ENCODE assay signal across 26 mouse cellular contexts in genomic region chr11:114202486-114202885, GRCm38 (mm10).
A peak's percentile ranks its signal among the peaks of the same experiment; 100 is the strongest.
DNase-seq lines count a peak whose midpoint lies in the region; ATAC-seq and TF ChIP-seq lines count a peak whose summit lies in the region.
"Had no signal": no experiment of that assay in that cellular context is flagged by ENCODE, and none has a peak within 500 bp of the region (broad histone marks: within the 10 kb centered on the region; RNA-seq: fewer than 3 reads in every experiment).

No protein-coding gene starts in this region.

- H3K4me1 ChIP-seq in embryonic facial prominence, embryonic 14.5 days (ENCODE audit: control insufficient read depth, insufficient read depth, low read length) = peaks cover 14% of the 10 kb centered on the region
- peaks cover 18% of the 10 kb centered on the region for H3K4me1 ChIP-seq in embryonic facial prominence, embryonic 10.5 days
- H3K4me1 ChIP-seq in testis, adult 2 months (ENCODE audit: control insufficient read depth, insufficient read depth, low read length) = peaks cover 15% of the 10 kb centered on the region
- peaks cover 14% of the 10 kb centered on the region for H3K4me1 ChIP-seq in hindbrain, embryonic 12.5 days

- no peak overlapping the region for H3K9ac ChIP-seq in embryonic facial prominence, embryonic 14.5 days (ENCODE audit: low read depth, low read length)
- H3K9ac ChIP-seq in hindbrain, embryonic 12.5 days = no peak overlapping the region
- H3K9ac ChIP-seq: embryonic facial prominence, embryonic 15.5 days; forebrain, embryonic 12.5 days; hindbrain, embryonic 13.5 days; intestine, embryonic 15.5 days had no signal

- no peaks in the 10 kb centered on the region for H3K36me3 ChIP-seq in embryonic facial prominence, embryonic 14.5 days (ENCODE audit: control insufficient read depth, insufficient read depth, low read length)
- no peaks in the 10 kb centered on the region for H3K36me3 ChIP-seq in embryonic facial prominence, embryonic 10.5 days (replicated peaks)
- no peaks in the 10 kb centered on the region for H3K36me3 ChIP-seq in testis, adult 2 months (ENCODE audit: control insufficient read depth, insufficient read depth, low read length)
- H3K36me3 ChIP-seq in hindbrain, embryonic 12.5 days = no peaks in the 10 kb centered on the region
- H3K36me3 ChIP-seq: embryonic facial prominence, embryonic 15.5 days; forebrain, embryonic 12.5 days; G1E; hindbrain, embryonic 13.5 days; intestine, embryonic 15.5 days had no signal

- no peaks in the 10 kb centered on the region for H3K27me3 ChIP-seq in embryonic facial prominence, embryonic 14.5 days (replicated peaks; ENCODE audit: control insufficient read depth, insufficient read depth, low read length)
- no peaks in the 10 kb centered on the region for H3K27me3 ChIP-seq in embryonic facial prominence, embryonic 10.5 days (replicated peaks; ENCODE audit: low read depth, poor library complexity, severe bottlenecking)
- no peaks in the 10 kb centered on the region for H3K27me3 ChIP-seq in testis, adult 2 months (ENCODE audit: control insufficient read depth, insufficient read depth, low read length)
- H3K27me3 ChIP-seq in hindbrain, embryonic 12.5 days = no peaks in the 10 kb centered on the region
- H3K27me3 ChIP-seq: embryonic facial prominence, embryonic 15.5 days; hindbrain, embryonic 13.5 days; intestine, embryonic 15.5 days; Patski had no signal

- DNase-seq in embryonic facial prominence, embryonic 14.5 days (ENCODE audit: low spot score) = peak; percentile 23
- DNase-seq in embryonic facial prominence, embryonic 10.5 days (ENCODE audit: low spot score) = no peak
- DNase-seq in testis, postnatal 10 days (ENCODE audit: low spot score) = no peak
- peak; percentile 62 for DNase-seq in ZHBTc4 (ENCODE audit: low read depth, low spot score)
- DNase-seq: adrenal gland, adult 8-10 months; adrenal gland, postnatal 25 days; cerebellum, adult 11-12 months; cerebellum, adult 8-10 months; cerebellum, postnatal 10 days; cerebellum, postnatal 36 days; embryo, embryonic 11 days; gastrocnemius, adult 2 months; gastrocnemius, postnatal 14 days; heart, adult 11 months had no signal

- no peak overlapping the region for H3K4me2 ChIP-seq in embryonic facial prominence, embryonic 14.5 days (ENCODE audit: low read depth, low read length)
- H3K4me2 ChIP-seq in hindbrain, embryonic 12.5 days (replicated peaks) = no peak overlapping the region
- H3K4me2 ChIP-seq: embryonic facial prominence, embryonic 15.5 days; forebrain, embryonic 12.5 days; heart, embryonic 11.5 days; hindbrain, embryonic 13.5 days; intestine, embryonic 15.5 days had no signal

- 76% methylated on average over 16 of the region's 16 CpGs for WGBS in embryonic facial prominence, embryonic 14.5 days
- 84% methylated on average over 16 of the region's 16 CpGs for WGBS in embryonic facial prominence, embryonic 10.5 days
- 86% methylated on average over 16 of the region's 16 CpGs for WGBS in hindbrain, embryonic 12.5 days

- ATAC-seq in embryonic facial prominence, embryonic 14.5 days (ENCODE audit: low read depth) = no peak
- no peak for ATAC-seq in hindbrain, embryonic 12.5 days (ENCODE audit: low FRiP score)
- ATAC-seq: activated CD4-positive, CD25-positive, alpha-beta regulatory T cell, adult 4 months; forebrain, embryonic 16.5 days; hindbrain, embryonic 16.5 days; intestine, embryonic 15.5 days; Patski had no signal

- H3K9me3 ChIP-seq in embryonic facial prominence, embryonic 14.5 days (ENCODE audit: control insufficient read depth, low read length) = no peaks in the 10 kb centered on the region
- H3K9me3 ChIP-seq in embryonic facial prominence, embryonic 10.5 days = no peaks in the 10 kb centered on the region
- H3K9me3 ChIP-seq in hindbrain, embryonic 12.5 days (replicated peaks) = no peaks in the 10 kb centered on the region
- H3K9me3 ChIP-seq: embryonic facial prominence, embryonic 15.5 days; forebrain, embryonic 12.5 days; hindbrain, embryonic 13.5 days; intestine, embryonic 15.5 days had no signal

- no peak overlapping the region for H3K27ac ChIP-seq in embryonic facial prominence, embryonic 14.5 days (replicated peaks; ENCODE audit: low read depth, low read length)
- no peak overlapping the region for H3K27ac ChIP-seq in embryonic facial prominence, embryonic 10.5 days (replicated peaks)
- no peak overlapping the region for H3K27ac ChIP-seq in testis, adult 2 months (ENCODE audit: control insufficient read depth, insufficient read depth, low read depth, low read length)
- no peak overlapping the region for H3K27ac ChIP-seq in hindbrain, embryonic 12.5 days
- H3K27ac ChIP-seq: embryonic facial prominence, embryonic 15.5 days; forebrain, embryonic 12.5 days; gastrocnemius, adult 2 months; hindbrain, embryonic 13.5 days; intestine, embryonic 15.5 days had no signal

- H3K4me3 ChIP-seq in embryonic facial prominence, embryonic 14.5 days (ENCODE audit: low read depth, low read length) = no peak overlapping the region
- H3K4me3 ChIP-seq in embryonic facial prominence, embryonic 10.5 days = no peak overlapping the region
- H3K4me3 ChIP-seq in testis, adult 2 months (ENCODE audit: control insufficient read depth, low read depth, low read length) = peak overlapping the region; percentile 60
- H3K4me3 ChIP-seq in hindbrain, embryonic 12.5 days = no peak overlapping the region
- H3K4me3 ChIP-seq: embryonic facial prominence, embryonic 15.5 days; forebrain, embryonic 12.5 days; gastrocnemius, adult 2 months; hindbrain, embryonic 13.5 days; intestine, embryonic 15.5 days had no signal

- no peak for TF ChIP-seq POLR2A in testis, adult 2 months (IDR thresholded peaks at IDR 0.05; ENCODE audit: control insufficient read depth, low read depth, low read length)

- no peak for TF ChIP-seq CTCF in testis, adult 2 months (IDR thresholded peaks at IDR 0.05; ENCODE audit: control insufficient read depth, insufficient read depth, insufficient replicate concordance, low read depth, low read length)

Comparison
In these comparisons a context has a peak if more than half of its experiments do, and no peak if none do; other contexts are left out.
1. DNase-seq: peak in embryonic facial prominence, embryonic 14.5 days (single experiment) and ZHBTc4 (single experiment); none in embryonic facial prominence, embryonic 10.5 days (single experiment) and testis, postnatal 10 days (single experiment).